Mouse (Mus musculus): Measurements from ENCODE around the gene S100a14.

Gene S100a14

DNA sequence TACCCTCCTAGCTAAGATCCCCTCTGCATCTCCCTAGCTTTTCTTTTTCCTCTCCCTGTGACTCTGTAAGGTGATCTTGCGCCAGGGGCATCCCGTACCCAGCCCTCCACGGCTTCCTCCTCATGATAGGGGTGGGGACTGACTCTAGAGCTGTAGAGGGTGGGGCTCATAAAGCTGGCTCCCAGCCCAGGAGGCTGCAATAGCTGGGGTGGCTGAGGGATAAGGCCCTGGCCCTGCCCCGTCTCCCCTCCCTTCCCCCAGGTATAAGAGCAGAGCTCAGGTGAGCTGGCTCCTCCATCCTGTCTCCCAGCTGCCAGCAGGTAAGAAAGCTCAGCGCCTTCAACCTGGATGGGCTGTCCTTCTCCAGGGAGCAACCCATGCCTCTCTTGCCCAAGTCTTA, at the start of gene S100a14:
S100a14 (plus strand) TSS at position 277 of the 400 bp plus-strand sequence.
- Histone ChIP-seq H3K4me3 (replicated peaks; ENCODE audit: low read length) (no peak within 1 kb of the TSS), H3K4me1 (replicated peaks; ENCODE audit: low read depth, low read length) (peaks cover 32% of the 10 kb centered on the region), H3K36me3 (ENCODE audit: insufficient read depth, low read length) (no peaks in the 10 kb centered on the region), H3K27me3 (ENCODE audit: insufficient read depth, low read length) (peaks cover 16% of the 10 kb centered on the region; the same call in 1 of the 2 replicates), H3K9me3 (ENCODE audit: low read length) (no peaks in the 10 kb centered on the region)
- TF ChIP-seq CTCF (conservative IDR thresholded peaks at IDR 0.05; ENCODE audit: low read length) (no peak), POU5F1 (IDR thresholded peaks at IDR 0.05; ENCODE audit: borderline replicate concordance, low read length) (no peak), NANOG (IDR thresholded peaks at IDR 0.05; ENCODE audit: borderline replicate concordance, low read length) (no peak)

DNA sequence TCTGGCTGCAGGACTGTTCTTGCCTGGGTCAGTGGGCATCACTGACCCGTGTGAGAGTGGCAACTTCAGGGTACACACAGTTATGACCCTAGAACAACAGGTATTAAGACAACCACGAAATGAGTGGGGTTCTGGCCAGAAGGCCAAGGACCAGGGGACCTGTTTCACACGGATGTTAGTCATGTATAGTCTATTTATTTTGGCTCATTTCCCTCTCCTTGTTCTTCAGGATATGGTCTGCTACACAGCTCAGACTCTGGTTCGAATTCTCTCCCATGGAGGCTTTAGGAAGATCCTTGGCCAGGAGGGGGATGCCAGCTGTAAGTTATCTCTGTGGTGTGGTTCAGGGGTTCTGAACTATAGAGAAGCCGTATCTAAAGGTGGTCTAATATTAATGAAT, 39.7 kb upstream of the S100a14 start:
- no peaks in the 10 kb centered on the region for H3K27me3 ChIP-seq (ENCODE audit: insufficient read depth, low read length)
- H3K4me1 ChIP-seq (replicated peaks; ENCODE audit: low read depth, low read length), result peaks cover 20% of the 10 kb centered on the region
- H3K9me3 ChIP-seq (ENCODE audit: low read length), result no peaks in the 10 kb centered on the region
- H3K36me3 ChIP-seq (ENCODE audit: insufficient read depth, low read length), result peaks cover 80% of the 10 kb centered on the region
- H3K4me3 ChIP-seq (replicated peaks; ENCODE audit: low read length), result no peak overlapping the region
- TF ChIP-seq CTCF (conservative IDR thresholded peaks at IDR 0.05; ENCODE audit: low read length) (no peak), POU5F1 (IDR thresholded peaks at IDR 0.05; ENCODE audit: borderline replicate concordance, low read length) (no peak), NANOG (IDR thresholded peaks at IDR 0.05; ENCODE audit: borderline replicate concordance, low read length) (no peak)

DNA sequence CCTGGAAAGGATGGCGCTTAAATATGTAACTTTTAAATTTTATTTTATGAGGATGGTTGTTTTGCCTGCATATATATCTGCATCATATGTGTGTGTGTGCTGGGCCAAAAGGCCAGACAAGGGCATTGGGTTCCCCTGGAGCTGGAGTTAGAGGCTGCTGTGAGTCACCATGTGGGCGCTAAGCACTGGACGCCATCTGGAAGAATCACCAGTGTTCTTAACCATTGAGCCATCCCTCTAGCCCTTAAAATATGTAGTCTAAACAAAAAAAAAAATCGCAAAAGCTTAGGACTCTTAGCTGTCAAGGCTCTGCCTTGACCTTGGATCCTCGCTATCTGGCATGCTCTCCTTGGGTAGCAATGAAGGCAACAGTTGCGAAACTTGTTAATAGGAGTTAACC, 38.1 kb upstream of the S100a14 start:
- Histone ChIP-seq H3K36me3 (ENCODE audit: insufficient read depth, low read length) (peaks cover 64% of the 10 kb centered on the region), H3K4me3 (replicated peaks; ENCODE audit: low read length) (no peak overlapping the region), H3K27me3 (ENCODE audit: insufficient read depth, low read length) (no peaks in the 10 kb centered on the region), H3K4me1 (replicated peaks; ENCODE audit: low read depth, low read length) (peaks cover 20% of the 10 kb centered on the region), H3K9me3 (ENCODE audit: low read length) (no peaks in the 10 kb centered on the region)
- no peak for TF ChIP-seq POU5F1 (IDR thresholded peaks at IDR 0.05; ENCODE audit: borderline replicate concordance, low read length)
- no peak for TF ChIP-seq CTCF (conservative IDR thresholded peaks at IDR 0.05; ENCODE audit: low read length)
- no peak for TF ChIP-seq NANOG (IDR thresholded peaks at IDR 0.05; ENCODE audit: borderline replicate concordance, low read length)

DNA sequence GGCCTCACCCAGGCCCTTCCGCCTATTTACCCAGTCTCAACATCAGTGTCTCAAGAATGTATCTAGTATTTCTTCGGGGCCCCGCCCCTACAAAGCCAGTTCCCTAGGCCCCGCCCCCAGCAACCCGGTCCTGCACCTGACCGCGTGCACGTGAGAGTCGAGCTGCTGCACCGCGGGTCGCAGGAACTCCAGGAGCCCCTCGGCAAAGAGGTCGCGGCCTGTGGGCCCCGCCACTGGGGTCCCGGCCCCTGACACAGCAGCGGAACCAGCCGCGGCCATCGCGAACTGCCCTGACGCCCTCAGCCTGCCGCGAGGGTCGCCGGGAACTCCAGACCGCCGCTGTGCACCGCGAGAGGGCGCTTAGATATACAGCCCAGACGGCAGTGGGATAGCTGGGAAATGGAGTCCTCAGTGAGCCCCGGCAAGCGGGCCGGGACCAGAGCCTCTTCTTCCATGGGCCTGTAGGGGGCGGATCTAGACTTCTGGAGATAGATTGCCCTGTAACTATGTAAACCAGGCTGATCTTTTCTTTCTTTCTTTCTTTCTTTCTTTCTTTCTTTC, 35.9 kb upstream of the S100a14 start, which contains the start of gene Snapin:
Snapin (minus strand) TSS at position 338 of the 561 bp plus-strand sequence.
- Histone ChIP-seq H3K4me1 (replicated peaks; ENCODE audit: low read depth, low read length) (peaks cover 29% of the 10 kb centered on the region), H3K27me3 (ENCODE audit: insufficient read depth, low read length) (no peaks in the 10 kb centered on the region), H3K9me3 (ENCODE audit: low read length) (no peaks in the 10 kb centered on the region), H3K36me3 (ENCODE audit: insufficient read depth, low read length) (peaks cover 58% of the 10 kb centered on the region), H3K4me3 (replicated peaks; ENCODE audit: low read length) (peak within 1 kb of the TSS; percentile 91)
- TF ChIP-seq POU5F1 (IDR thresholded peaks at IDR 0.05; ENCODE audit: borderline replicate concordance, low read length) (no peak), CTCF (conservative IDR thresholded peaks at IDR 0.05; ENCODE audit: low read length) (peak; percentile 32), NANOG (IDR thresholded peaks at IDR 0.05; ENCODE audit: borderline replicate concordance, low read length) (no peak)

DNA sequence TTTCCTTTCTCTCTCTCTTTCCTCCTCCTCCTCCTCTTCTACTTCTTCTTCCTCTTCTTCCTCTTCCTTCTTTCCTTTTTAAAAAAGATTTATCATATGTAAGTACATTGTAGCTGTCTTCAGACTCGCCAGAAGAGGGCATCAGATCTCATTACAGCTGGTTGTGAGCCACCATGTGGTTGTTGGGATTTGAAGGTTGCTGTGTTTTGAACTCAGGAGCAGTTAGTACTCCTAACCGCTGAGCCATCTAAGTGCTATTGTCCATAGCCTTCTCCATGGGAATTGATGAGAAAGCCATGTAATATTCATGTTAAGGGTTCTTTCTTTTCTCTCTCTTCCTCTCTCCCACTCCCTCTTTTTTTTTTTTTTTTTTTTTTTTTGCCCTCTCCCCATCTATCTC, 35.3 kb upstream of the S100a14 start:
- Histone ChIP-seq H3K9me3 (ENCODE audit: low read length) (no peaks in the 10 kb centered on the region), H3K4me1 (replicated peaks; ENCODE audit: low read depth, low read length) (peaks cover 29% of the 10 kb centered on the region), H3K36me3 (ENCODE audit: insufficient read depth, low read length) (peaks cover 58% of the 10 kb centered on the region), H3K27me3 (ENCODE audit: insufficient read depth, low read length) (no peaks in the 10 kb centered on the region), H3K4me3 (replicated peaks; ENCODE audit: low read length) (no peak overlapping the region)
- TF ChIP-seq POU5F1 (IDR thresholded peaks at IDR 0.05; ENCODE audit: borderline replicate concordance, low read length) (no peak), CTCF (conservative IDR thresholded peaks at IDR 0.05; ENCODE audit: low read length) (peak; percentile 1; the same call in 1 of the 2 replicates)

DNA sequence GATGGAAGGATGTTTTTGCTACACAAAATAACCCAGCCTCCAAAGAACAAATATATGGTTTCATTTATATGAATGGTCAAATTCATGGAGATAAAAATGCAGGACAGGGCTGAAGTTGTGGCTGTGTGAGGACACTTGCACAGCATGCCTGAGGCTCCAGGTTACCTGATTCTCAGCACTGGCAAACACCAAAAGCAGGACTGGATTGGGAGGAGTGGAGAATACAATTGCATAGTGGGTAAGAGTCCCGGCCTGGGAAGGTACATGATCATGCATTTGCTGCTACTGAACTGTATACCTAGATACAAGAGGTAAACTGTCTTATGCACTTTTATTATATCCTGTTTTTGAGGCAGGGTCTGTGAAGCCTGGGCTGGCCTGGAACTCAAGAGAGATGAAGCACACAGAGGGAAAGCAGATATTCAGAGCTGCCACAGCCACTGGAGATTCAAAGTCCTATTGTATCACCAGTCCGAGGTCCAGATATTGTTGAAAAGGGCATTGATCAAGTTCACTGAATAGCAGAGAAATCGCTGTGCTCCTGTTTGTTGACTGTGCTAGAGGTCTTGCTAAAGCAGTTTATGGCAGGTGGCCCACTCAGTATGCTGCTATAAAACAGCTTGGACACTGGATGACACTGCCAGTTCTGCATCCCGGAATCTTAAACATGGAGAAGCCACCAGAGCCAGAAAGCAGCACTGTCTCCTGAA, 32.7 kb upstream of the S100a14 start:
- Histone ChIP-seq H3K36me3 (ENCODE audit: insufficient read depth, low read length) (peaks cover 58% of the 10 kb centered on the region), H3K4me1 (replicated peaks; ENCODE audit: low read depth, low read length) (peaks cover 44% of the 10 kb centered on the region), H3K27me3 (ENCODE audit: insufficient read depth, low read length) (no peaks in the 10 kb centered on the region), H3K9me3 (ENCODE audit: low read length) (no peaks in the 10 kb centered on the region), H3K4me3 (replicated peaks; ENCODE audit: low read length) (no peak overlapping the region)
- no peak for TF ChIP-seq POU5F1 (IDR thresholded peaks at IDR 0.05; ENCODE audit: borderline replicate concordance, low read length)
- no peak for TF ChIP-seq CTCF (conservative IDR thresholded peaks at IDR 0.05; ENCODE audit: low read length)
- TF ChIP-seq NANOG (IDR thresholded peaks at IDR 0.05; ENCODE audit: borderline replicate concordance, low read length), result no peak

DNA sequence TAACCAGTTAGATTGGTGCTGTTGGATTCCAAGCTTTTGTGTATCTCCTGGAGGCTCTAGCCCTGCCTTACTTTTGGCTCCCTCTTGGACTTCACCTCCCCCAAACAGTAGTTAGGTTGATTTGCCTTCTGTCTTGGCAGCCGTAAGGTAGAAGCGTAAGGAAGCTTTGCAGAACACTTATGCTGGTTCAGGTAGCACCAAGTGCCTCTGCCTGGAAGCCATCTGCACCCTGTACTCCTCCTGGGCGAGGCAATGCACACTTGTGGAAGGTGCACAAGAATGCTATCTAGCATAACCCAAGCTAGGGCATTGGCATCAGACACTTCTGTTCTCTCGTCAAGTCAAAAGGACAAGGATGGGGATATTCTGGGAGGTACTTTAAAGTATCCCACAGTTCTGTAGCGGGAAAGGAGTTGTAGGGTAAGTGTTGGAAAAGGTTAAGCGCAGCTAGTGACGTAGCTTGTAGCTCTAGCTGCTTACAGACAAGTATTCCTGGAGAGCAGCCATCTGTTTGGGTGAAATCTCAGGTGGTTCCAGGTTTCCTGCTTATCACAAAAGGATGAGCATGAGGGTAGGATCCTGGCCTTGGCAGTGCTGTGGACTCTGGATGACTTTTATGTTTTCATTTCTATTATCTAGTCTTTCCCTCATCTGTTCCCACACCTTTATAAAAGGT, 30.7 kb upstream of the S100a14 start:
- H3K4me1 ChIP-seq (replicated peaks; ENCODE audit: low read depth, low read length), result peaks cover 33% of the 10 kb centered on the region
- no peak overlapping the region for H3K4me3 ChIP-seq (replicated peaks; ENCODE audit: low read length)

DNA sequence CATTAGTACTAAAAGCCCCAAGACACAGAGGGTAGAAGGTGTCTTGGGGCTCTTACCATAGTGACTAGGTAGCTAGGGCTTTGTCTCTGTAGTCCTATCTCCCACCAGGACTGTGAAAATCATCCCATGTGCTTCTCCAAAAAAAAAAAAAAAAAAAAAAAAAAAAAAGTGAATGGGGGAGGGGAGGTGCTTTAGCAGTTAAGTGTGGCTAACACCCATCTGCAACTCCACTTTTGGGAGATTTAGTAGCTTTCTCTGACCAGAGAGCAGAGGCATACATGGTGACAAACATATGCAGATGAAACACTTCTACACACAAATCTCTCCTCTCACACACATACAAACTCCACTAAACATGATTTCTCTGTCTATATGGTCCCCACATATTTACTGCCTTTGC, 29.1 kb upstream of the S100a14 start:
- TF ChIP-seq CTCF (conservative IDR thresholded peaks at IDR 0.05; ENCODE audit: low read length) (no peak), POU5F1 (IDR thresholded peaks at IDR 0.05; ENCODE audit: borderline replicate concordance, low read length) (no peak), NANOG (IDR thresholded peaks at IDR 0.05; ENCODE audit: borderline replicate concordance, low read length) (no peak)
- Histone ChIP-seq H3K27me3 (ENCODE audit: insufficient read depth, low read length) (no peaks in the 10 kb centered on the region), H3K9me3 (ENCODE audit: low read length) (no peaks in the 10 kb centered on the region)

More for the DNA sequence above, 30.7 kb upstream of the S100a14 start:
- Histone ChIP-seq H3K9me3 (ENCODE audit: low read length) (no peaks in the 10 kb centered on the region), H3K36me3 (ENCODE audit: insufficient read depth, low read length) (peaks cover 68% of the 10 kb centered on the region), H3K27me3 (ENCODE audit: insufficient read depth, low read length) (no peaks in the 10 kb centered on the region)
- no peak for TF ChIP-seq NANOG (IDR thresholded peaks at IDR 0.05; ENCODE audit: borderline replicate concordance, low read length)

More for the DNA sequence above, 29.1 kb upstream of the S100a14 start:
- H3K36me3 ChIP-seq (ENCODE audit: insufficient read depth, low read length), result peaks cover 84% of the 10 kb centered on the region
- H3K4me1 ChIP-seq (replicated peaks; ENCODE audit: low read depth, low read length), result peaks cover 45% of the 10 kb centered on the region
- no peak overlapping the region for H3K4me3 ChIP-seq (replicated peaks; ENCODE audit: low read length)
